Mouse (Mus musculus): ENCODE measurements around the gene Cacna2d2.
"Not testable (repeated sequence)": the region's sequence is repeated elsewhere in the genome, so short reads cannot be mapped to it uniquely, and the experiment has no call there.

Cacna2d2 gene

DNA sequence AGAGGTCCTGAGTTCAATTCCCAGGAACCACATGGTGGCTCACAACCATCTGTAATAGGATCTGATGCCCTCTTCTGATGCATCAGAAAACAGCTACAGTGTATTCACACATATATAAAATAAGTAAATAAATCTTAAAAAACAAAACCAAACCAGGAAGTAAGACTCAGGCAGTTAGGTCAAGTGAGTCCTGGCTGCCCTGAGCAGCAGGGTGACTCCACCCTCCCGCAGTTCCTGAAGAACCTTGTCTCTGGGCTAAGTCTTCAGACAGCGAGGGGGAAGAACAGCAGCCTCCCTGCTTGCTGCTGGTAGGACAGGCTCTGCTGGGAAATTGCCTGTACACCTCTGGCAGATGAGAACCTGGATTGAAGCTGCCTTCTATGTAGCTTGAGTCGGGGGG lies 156.9 kb downstream of the Cacna2d2 start:
- no peak for DNase-seq

- DNase-seq, result peak; percentile 96
Measured at GRCm38 (mm10) chr9:107563029-107563581, 163.7 kb downstream of the Cacna2d2 start, which contains the start of gene Tusc2. TSS of gene Tusc2 (plus strand) at chr9:107563255.

GRCm38 (mm10) chr9:107565556-107565955 lies 166.1 kb downstream of the Cacna2d2 start:
- not testable (repeated sequence) for DNase-seq

GRCm38 (mm10) chr9:107566041-107566709 lies 166.8 kb downstream of the Cacna2d2 start:
- DNase-seq, result peak; percentile 79

- no peak for DNase-seq
Measured at GRCm38 (mm10) chr9:107566855-107567254, 167.4 kb downstream of the Cacna2d2 start.

- DNase-seq, result no peak
Measured at GRCm38 (mm10) chr9:107567702-107568319, 168.4 kb downstream of the Cacna2d2 start, which contains the start of gene Hyal2. TSS of gene Hyal2 (plus strand) at chr9:107567945.

DNA sequence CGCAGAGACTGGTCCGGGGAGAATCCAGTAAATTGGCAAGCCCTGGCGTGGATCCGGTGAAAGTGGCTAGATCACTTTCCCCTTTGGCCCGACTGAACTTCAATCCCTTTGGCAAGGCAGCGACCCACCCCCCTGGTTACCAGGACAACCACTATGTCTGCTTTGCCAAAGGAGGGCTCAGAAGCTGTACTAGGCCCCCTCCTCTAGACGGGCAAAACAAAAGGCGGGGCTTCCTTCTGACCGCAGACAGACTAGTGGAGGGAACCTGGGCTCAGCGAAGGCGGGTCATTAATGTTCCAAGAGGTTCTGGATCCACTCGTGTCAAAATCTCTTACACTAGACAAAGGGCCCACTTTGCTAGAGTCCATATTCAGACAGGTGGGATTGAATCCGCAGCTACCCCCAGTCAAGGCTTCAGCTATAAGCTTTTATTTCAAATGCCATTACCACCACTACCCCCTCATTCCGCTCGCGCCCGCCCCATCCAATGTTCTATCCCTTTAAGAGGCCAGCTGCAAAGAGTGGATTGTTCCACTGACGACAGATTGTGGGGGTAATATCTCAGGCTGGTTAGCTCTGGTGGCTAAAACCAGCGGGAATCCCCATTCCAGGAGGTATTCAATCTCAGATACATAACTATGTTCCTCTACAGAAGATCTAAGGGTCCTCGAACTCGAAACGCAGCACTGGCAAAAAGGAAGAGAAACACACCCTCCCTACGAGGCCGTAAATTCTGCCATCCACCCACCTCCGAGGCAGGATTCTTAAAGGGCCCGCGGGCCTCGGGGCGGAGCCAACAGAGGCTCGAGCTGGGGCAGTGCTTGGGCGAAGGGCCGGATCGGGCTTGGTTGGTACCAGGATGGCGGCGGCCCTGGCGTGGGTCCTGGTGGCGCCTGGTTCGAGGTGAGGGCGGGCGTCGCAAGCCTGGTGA lies 169.2 kb downstream of the Cacna2d2 start:
- peak; percentile 86 for DNase-seq

GRCm38 (mm10) chr9:107569270-107569669 lies 169.9 kb downstream of the Cacna2d2 start:
- no peak for DNase-seq

- DNase-seq, result no peak
Measured at GRCm38 (mm10) chr9:107570016-107570415, 170.6 kb downstream of the Cacna2d2 start.

GRCm38 (mm10) chr9:107570845-107571244 lies 171.4 kb downstream of the Cacna2d2 start:
- DNase-seq, result no peak

GRCm38 (mm10) chr9:107571534-107572326 lies 172.3 kb downstream of the Cacna2d2 start:
- DNase-seq, result no peak

- DNase-seq, result no peak
Measured at GRCm38 (mm10) chr9:107572327-107572662, 172.9 kb downstream of the Cacna2d2 start.

- DNase-seq, result not testable (repeated sequence)
Measured at GRCm38 (mm10) chr9:107573774-107574173, 174.4 kb downstream of the Cacna2d2 start.

DNA sequence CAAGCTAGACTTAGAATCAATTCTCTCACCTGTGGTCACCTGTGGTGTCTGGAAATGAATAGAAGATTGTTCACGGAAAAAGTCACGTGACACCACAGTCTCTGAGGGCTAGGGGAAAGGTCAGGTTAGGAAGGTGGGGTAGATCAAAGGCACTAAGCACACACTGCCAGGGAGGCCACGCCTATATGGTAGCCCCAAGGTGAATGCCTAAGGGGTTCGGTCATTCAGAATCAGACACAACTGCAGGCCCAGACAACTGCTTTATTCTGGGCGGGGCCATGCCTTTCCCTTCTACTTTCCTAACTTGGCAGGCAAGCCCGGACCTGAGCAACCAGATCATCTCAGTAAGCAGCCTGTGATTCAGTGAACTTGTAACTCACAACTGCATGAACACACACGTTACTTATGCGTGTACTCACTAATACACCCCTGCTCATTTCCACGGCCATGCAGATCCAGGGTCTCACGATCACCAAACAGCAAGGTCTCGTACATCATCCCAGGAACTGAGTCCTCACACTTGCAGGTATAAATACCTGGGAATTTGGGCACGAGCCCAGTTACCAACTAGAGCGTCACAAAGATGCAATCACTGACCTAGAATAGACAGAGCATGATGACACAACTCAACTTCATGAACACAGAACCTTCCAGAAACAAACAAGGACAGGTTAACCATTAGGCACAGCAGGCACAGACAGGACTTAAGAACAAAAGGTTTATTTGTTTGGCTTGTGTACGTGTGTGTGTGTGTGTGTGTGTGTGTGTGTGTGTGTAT lies 176.4 kb downstream of the Cacna2d2 start:
- no peak for DNase-seq

- no peak for DNase-seq
Measured at GRCm38 (mm10) chr9:107576357-107577107, 177.1 kb downstream of the Cacna2d2 start, which contains the start of gene Hyal1. TSS of gene Hyal1 (plus strand) at chr9:107576927.

GRCm38 (mm10) chr9:107577871-107578270 lies 178.5 kb downstream of the Cacna2d2 start:
- no peak for DNase-seq

GRCm38 (mm10) chr9:107578587-107578986 lies 179.2 kb downstream of the Cacna2d2 start, which contains the start of gene Naa80:
TSS of gene Naa80 (plus strand) at chr9:107578887.
- DNase-seq, result no peak
